Mouse (Mus musculus): Measurements from ENCODE around the gene Dmrtb1. TPM values are rescaled to one million over a fixed set of nuclear protein-coding genes. Genes with fewer than 3 reads are reported as not detected.

Gene Dmrtb1
- polyA plus RNA-seq, 1 experiment from 2014 or later, result 20.4 TPM

DNA sequence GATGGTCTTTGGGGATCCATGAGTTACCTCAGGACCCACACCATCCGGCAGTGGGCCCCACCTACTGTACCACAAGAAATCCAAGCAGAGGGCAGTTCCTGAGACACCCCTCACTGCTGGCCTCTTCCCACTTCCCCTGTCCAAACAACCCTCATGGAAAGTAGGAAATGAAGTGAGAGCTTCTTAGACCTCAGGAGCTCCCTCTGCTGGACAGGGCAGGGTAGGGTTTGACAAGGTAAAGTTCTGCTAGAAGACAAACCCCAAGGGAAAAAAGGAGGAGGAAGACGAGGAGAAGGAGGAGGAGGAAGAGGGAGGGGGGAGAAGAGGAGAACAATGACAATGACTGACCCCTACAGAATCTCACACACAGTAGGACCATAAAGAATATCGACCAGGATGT, 46.4 kb downstream of the Dmrtb1 start:
- no peaks in the 10 kb centered on the region for H3K9me3 ChIP-seq
- H3K27ac ChIP-seq (replicated peaks), result no peak overlapping the region
- no peaks in the 10 kb centered on the region for H3K4me1 ChIP-seq
- H3K36me3 ChIP-seq, result no peaks in the 10 kb centered on the region
- WGBS, result 56% methylated on average over 3 of the region's 3 CpGs
- no peak for ATAC-seq (replicated peaks)
- no peaks in the 10 kb centered on the region for H3K27me3 ChIP-seq
- H3K4me3 ChIP-seq, result no peak overlapping the region
- no peak overlapping the region for H3K4me2 ChIP-seq (replicated peaks)
- H3K9ac ChIP-seq (replicated peaks), result no peak overlapping the region

DNA sequence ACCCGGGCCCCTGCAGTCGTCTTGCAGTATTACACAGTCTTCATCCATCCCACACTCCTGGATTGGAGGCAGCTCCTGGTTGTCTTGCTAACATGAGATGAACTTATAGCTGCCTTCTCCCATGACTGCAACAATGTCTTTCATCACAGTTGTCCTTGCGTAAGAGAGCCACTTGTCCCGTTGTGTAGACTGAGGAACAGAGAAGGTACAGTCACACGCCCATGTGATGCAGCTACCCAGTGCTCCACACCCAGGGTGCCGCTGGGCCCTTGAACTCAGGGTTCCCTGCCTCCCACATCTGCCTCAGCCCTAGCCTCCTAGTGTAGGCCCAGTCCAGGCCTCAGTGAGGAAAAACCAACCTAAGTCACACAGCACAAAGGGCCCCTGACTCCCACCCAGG, 47.9 kb downstream of the Dmrtb1 start:
- H3K36me3 ChIP-seq, result no peaks in the 10 kb centered on the region
- ATAC-seq (replicated peaks), result no peak

DNA sequence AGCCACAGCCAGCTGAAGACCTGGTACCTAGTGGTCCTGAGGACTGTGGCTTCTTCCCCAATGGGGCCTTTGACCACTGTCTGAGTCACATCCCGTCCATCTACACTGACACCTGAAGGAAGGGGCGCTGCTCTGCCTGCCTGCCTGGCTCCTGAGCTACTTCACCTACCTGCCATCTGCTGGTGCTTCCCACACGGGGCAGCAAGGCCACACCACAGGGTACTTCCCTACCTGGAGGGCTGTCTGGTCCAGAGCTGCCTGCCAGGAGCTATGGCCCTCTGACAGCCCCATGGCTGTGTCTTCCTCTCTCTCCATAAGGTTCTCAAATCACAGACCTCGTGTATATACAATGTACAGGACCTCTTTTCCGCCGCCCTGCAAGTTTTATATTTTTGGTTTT, 49.4 kb downstream of the Dmrtb1 start:
- H3K4me3 ChIP-seq, result no peak overlapping the region
- H3K9me3 ChIP-seq, result no peaks in the 10 kb centered on the region
- H3K9ac ChIP-seq (replicated peaks), result no peak overlapping the region
- H3K27ac ChIP-seq (replicated peaks), result no peak overlapping the region
- ATAC-seq (replicated peaks), result no peak
- WGBS, result 80% methylated on average over 6 of the region's 6 CpGs
- H3K27me3 ChIP-seq, result no peaks in the 10 kb centered on the region
- H3K4me2 ChIP-seq (replicated peaks), result no peak overlapping the region
- no peaks in the 10 kb centered on the region for H3K4me1 ChIP-seq
- H3K36me3 ChIP-seq, result no peaks in the 10 kb centered on the region

More for the DNA sequence above, 47.9 kb downstream of the Dmrtb1 start:
- Histone ChIP-seq H3K4me3 (no peak overlapping the region), H3K4me1 (no peaks in the 10 kb centered on the region), H3K9ac (replicated peaks) (no peak overlapping the region), H3K27ac (replicated peaks) (no peak overlapping the region), H3K9me3 (no peaks in the 10 kb centered on the region), H3K4me2 (replicated peaks) (no peak overlapping the region), H3K27me3 (no peaks in the 10 kb centered on the region)
- WGBS, result 75% methylated on average over 6 of the region's 6 CpGs

DNA sequence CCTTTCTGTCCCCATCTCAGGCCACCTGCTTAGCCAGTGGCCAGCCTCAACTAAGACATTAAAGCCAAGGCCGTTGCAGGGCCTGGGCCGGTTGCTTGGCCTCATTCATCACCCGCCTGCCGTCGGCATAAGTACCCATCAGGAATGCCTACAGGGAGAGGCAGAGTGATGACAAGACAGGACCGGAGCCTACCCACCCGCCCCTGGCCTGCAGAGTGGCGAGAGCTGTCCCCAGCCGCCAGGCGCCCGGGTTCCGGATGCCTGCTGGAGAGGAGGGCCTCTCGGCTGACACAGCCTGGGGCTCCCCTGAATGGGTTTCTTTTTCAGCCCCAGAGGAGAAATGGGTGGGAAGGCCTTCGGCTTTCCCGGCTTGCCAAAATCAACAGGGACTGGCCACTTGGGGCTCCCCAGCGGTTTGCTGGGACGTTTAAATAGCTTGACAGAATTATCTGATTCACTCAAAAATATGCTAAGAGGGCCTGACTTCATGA, 55.1 kb downstream of the Dmrtb1 start:
- no peak overlapping the region for H3K4me2 ChIP-seq (replicated peaks)
- no peaks in the 10 kb centered on the region for H3K4me1 ChIP-seq
- 74% methylated on average over 17 of the region's 17 CpGs for WGBS
- no peaks in the 10 kb centered on the region for H3K9me3 ChIP-seq
- H3K27ac ChIP-seq (replicated peaks), result no peak overlapping the region
- H3K36me3 ChIP-seq, result no peaks in the 10 kb centered on the region
- no peak overlapping the region for H3K4me3 ChIP-seq
- no peaks in the 10 kb centered on the region for H3K27me3 ChIP-seq
- no peak for ATAC-seq (replicated peaks)
- no peak overlapping the region for H3K9ac ChIP-seq (replicated peaks)

DNA sequence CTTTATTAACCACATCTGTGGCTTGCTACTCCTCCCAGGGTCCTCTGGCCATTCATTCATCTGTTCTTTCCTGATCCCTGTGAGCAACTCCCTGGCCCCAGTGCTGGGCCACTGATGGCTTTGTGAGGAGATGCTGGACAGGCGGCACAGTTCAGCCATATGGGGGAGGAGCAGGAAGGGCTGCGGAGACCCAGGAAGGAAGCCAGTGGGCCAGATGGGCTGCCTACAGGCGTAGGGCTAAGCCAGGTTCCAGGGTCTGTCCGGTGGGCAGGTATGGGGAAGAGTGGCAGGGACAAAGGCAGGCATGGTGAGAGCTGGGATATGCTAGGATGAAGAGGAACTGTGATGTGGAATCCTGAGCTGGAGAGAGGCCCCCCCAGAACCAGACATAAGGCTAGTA, 55.8 kb downstream of the Dmrtb1 start:
- no peak overlapping the region for H3K27ac ChIP-seq (replicated peaks)

More for the DNA sequence above, 55.8 kb downstream of the Dmrtb1 start:
- ATAC-seq (replicated peaks), result no peak
- Histone ChIP-seq H3K9me3 (no peaks in the 10 kb centered on the region), H3K4me1 (no peaks in the 10 kb centered on the region), H3K27me3 (no peaks in the 10 kb centered on the region), H3K36me3 (no peaks in the 10 kb centered on the region), H3K4me2 (replicated peaks) (no peak overlapping the region), H3K9ac (replicated peaks) (no peak overlapping the region), H3K4me3 (no peak overlapping the region)
- WGBS, result 75% methylated on average over 4 of the region's 4 CpGs

Small RNA genes within 50 kb of the gene (microRNA-seq; reads per million reads assigned to microRNA genes)
- gene Gm25123, result not detected

Other genes with a start within 250 kb of the Dmrtb1 start
- 0.95 and 1.3 TPM in 2 replicates for gene Glis1, start 249.6 kb downstream of the Dmrtb1 start, polyA plus RNA-seq (2015; fragmentation: Nextera tagmentation; extraction: Ambion mirVana)
- gene Lrp8, start 118.0 kb upstream of the Dmrtb1 start, polyA plus RNA-seq (2015; fragmentation: Nextera tagmentation; extraction: Ambion mirVana), result 86.3 and 93.7 TPM in 2 replicates
- gene Magoh, start 195.5 kb upstream of the Dmrtb1 start, polyA plus RNA-seq (2015; fragmentation: Nextera tagmentation; extraction: Ambion mirVana), result 141 and 152 TPM in 2 replicates
- gene 0610037L13Rik, start 205.6 kb upstream of the Dmrtb1 start, polyA plus RNA-seq (2015; fragmentation: Nextera tagmentation; extraction: Ambion mirVana), result 113 and 114 TPM in 2 replicates
- 13.2 and 13.7 TPM in 2 replicates for gene Cpt2, start 239.4 kb upstream of the Dmrtb1 start, polyA plus RNA-seq (2015; fragmentation: Nextera tagmentation; extraction: Ambion mirVana)